Mouse (Mus musculus) heart, postnatal 14 days (tissue): ENCODE data around the gene Fbxl13. TPM values are rescaled to one million over a fixed set of nuclear protein-coding genes. Genes with fewer than 3 reads are reported as not detected.
"Not testable (repeated sequence)": the region's sequence is repeated elsewhere in the genome, so short reads cannot be mapped to it uniquely, and the experiment has no call there.

ENCODE experiments used
- DNase-seq, 2 experiments: peaks; one replicate each; pipeline ENCODE4 v3.0.0; 2021 to 2022
- intact Hi-C: fragments of 180-260 bp; cut with DNase I; formaldehyde crosslinking; loops from one replicate; pipeline ENCODE4 v1.15.1; 2025
- total RNA-seq, 2 experiments: library from RNA; stranded (reverse); gene quantifications; 2 replicates each; pipeline ENCODE4 v1.2.3; 2021

Gene Fbxl13
- total RNA-seq, 2 experiments from 2014 or later, result 0.14 to 0.15 TPM

DNA sequence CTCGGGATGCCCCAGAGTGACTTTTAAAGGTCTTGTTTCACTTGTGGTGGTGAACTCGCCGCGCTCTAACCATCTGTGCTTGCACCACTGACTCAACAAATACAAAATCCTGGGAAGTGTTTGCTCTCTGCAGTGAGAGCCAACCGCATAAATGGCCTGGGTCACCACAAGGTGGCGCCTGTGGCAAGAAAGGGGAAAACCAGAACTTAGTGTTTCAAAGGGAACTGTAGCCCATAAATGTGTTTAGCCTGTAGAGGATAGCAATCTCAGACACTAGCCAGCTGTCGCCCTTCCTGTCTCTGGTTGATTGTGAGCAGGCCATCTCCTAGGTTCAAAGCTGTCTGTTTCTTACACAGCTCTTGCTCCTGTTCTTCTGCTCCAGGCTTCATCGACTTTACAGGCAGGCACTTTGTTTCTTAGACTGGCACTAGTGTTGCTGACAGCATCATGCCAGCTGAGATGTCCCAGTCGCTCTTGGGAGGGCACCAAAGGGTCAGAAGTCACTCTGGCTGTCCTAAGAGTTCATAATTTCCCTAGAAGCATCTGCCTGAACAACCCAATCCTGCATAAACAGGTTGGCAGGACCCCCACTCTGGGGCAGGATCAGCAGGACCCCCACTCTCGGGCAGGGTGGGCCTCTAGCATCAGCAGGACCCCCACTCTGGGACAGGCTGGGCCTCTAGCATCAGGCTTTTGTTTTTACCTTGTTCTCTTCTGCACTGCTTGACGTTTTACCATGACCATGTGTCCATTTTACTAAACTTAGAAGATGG, 13.4 kb upstream of the Fbxl13 start:
- intact Hi-C loops, result loop anchor here (1.0 to 5.0 kb wide), 2 partner anchors 38 to 77 kb away; no protein-coding TSS in a partner anchor
- peak; percentile 83 to 89 for DNase-seq

DNA sequence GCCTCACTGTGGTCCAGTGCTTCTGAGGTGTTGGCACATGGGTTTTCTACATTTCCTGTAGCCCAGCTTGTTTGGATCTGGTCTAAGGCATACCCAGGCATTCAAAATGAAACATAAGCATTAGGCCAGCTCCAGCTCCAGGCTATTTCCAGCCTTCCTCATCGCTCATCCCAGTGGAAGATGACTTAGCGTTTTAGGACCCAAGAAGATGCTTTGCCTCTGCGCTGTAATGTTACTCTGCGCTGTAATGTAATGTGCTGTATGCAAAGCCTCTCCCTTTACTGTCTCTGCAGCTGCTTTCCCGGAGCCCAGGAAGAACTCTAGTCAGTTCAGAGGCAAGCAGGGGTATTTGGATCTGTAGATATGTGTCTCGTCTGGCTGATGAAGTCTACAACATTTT, 12.6 kb upstream of the Fbxl13 start:
- intact Hi-C loops, result loop anchor here (1.0 to 5.0 kb wide), 2 partner anchors 39 to 78 kb away; no protein-coding TSS in a partner anchor
- DNase-seq, result no peak

DNA sequence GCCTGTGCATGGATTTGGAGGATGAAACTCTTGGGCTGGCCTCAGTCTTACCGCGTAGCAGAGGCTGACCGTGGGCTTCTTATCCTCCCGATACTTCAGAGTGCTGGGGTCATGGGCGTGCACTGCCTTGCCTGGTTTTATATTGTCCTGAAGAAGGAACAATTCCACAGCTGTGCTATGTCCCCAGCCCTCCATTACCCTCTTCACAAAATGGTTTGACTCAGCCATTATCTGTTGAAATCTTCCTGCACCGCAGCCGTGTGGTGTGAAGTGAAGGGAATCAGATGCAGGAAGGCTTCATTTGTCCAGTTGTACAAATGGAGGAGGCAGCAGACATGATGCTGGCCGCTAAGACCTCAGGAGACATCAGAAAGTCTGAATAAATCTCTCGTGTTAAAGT, 11.5 kb upstream of the Fbxl13 start:
- DNase-seq, result no peak
- intact Hi-C loops, result loop anchor here (5.0 kb wide), 1 partner anchor 40 kb away; no protein-coding TSS in a partner anchor

DNA sequence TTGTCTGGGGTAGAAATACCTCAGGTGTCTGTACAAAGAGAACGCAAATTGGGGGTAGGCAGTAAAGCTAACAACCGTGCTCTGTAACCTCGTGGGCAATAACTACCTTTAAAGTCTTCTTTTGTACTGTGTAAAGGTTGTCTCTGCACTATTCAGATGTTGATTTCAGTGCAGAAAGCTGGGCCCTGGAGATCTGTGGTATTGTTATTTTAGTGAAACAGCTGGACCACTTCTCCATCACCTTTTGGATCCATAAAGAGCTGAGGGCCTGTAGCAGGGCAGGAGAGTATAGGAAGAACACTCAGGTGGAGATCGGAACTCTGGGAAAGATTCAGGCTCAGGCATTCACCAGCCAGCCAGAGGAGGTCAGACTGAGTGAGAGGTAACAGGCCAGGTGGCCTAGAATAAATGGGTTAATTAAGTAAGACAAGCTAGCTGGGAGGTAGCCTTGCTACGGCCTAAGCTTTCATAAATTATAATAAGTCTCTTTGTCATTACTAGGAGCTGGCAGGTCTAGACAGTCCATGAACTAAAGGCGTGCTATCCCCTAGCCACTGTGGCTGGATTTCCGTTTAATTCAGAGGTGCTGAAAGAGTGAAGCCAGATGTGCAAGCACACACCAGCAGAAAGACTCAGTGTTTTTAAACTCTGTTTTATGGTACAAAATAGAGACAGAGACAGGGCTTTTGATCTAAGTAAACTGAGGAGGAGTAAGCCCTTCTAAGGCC, 6.6 kb upstream of the Fbxl13 start:
- intact Hi-C loops, result no loop called here
- DNase-seq, result no peak

DNA sequence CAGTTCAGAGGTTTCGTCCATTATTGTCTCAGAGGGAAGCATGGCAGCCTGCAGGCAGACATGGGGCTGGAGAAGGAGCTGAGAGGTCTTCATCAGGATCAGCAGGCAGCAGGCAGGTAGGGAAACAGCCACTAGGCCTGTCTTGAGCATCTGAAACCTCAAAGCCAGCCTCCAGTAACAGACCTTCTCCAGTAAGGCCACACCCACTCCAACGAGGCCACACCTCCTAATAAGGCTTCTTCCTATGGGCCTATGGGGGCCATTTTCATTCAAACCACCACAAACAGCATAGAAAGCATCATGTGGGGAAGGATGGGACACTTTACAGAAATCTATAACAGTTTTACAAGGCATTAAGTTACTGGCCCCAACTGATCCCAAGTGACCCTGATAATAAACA, 5.3 kb upstream of the Fbxl13 start:
- intact Hi-C loops, result no loop called here
- no peak for DNase-seq

DNA sequence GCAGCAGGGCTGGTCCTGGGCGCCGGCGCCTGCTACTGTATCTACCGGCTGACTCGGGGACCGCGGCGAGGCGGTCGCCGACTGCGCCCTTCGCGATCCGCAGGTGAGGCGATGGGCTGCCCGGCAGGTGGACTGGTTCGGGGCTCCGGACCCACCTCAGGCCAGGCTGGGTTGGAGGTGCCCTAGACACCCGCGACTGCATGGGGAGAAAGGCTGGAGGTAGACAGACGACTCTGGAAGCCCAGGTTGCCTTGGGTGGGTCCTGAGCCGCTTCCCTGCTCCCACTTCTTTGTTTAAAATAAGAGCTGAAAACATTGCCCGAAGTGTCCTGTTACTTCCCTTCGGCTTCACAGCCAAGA, 678 bp upstream of the Fbxl13 start:
- intact Hi-C loops, result no loop called here
- DNase-seq, result no peak

DNA sequence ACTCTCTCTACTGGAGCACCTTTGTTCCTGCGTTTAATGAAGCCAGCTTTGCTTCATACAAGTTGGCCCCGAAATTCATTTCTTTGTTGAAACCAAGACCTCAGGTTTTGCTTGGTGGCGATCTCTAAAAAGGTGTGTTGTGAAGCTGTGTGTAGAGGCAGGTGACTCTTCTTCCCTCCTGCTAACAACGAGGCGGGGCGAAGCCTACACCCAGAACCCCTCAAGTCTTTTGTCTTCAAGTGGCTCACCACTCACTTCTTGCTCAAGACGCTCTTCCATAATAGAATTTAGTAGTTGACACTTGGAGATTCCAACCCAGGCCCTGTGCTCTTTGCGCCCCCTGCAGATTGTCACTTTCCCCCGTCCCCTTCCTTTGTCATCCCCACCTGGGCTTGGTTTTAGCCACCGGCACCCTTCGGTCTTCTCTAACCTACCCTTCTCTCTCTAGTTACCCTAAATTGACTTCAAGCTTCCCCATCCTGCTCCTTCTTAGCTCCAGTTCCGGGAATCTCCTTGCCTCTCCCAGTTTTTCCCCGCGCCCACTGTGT, 469 bp downstream of the Fbxl13 start:
- intact Hi-C loops, result loop anchor here (5.0 kb wide), 1 partner anchor 213 kb away; no protein-coding TSS in a partner anchor
- DNase-seq, result peak in 1 of 2 experiments; percentile 16

DNA sequence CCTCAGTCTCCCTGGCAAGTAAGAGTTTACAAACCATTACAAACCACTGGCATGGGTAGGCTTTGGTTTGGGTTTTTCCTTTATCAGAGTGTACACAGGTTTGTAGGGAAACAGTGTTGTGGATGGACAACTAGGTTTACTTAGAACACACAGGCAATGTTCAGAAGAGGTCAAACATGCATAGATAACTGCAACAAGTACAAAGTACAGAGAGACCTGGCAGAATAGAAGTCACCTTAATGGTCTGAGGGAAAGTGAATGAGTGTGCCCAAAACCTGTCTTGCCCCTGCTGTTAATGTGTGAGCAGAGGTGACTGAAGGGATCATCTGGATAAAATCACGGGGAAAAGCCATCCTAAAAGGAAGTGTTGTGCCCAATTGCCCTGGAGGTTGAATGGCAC, 1.8 kb downstream of the Fbxl13 start:
- intact Hi-C loops, result loop anchor here (5.0 kb wide), 1 partner anchor 211 kb away; no protein-coding TSS in a partner anchor
- DNase-seq, result no peak

DNA sequence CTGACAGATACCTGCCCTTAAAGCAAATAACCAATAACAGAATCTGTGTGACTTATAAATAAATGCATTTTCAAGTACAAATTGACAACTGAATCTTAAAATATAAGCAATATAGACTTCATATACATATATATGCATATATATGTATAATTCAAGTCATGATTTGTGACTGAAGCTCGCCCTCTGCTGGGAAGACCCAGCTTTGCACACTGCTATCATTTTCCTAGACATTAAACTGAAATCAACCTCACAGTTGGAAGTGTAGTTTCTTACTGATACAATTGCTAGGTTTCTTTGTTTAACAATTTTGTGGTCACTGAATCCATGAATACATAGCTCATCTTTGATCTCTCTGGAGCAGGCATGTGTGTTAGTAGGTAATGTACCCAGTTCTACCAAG, 4.5 kb downstream of the Fbxl13 start:
- intact Hi-C loops, result loop anchor here (2.0 to 5.0 kb wide), 2 partner anchors 209 to 376 kb away; no protein-coding TSS in a partner anchor
- DNase-seq, result peak; percentile 28 to 42

DNA sequence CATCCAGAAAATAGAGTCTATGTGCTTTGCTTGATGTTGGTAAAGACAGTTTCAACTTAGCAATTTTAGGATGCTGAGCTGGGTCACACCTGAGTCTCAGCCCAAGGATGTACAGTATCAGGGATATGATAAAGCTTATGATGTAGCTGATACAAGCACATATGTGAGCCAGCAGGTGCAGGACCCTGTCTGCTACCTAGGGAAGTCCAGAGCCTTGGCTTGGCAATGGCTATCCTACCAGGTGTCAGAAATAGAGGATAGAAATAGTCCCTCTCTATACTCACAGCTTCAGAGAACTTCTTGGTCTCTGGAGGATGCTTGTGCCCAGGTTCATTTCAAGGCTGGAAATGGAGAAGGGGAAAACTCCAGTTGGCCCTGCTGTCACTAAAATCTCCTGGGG, 19.5 kb downstream of the Fbxl13 start:
- intact Hi-C loops, result no loop called here
- DNase-seq, result no peak

DNA sequence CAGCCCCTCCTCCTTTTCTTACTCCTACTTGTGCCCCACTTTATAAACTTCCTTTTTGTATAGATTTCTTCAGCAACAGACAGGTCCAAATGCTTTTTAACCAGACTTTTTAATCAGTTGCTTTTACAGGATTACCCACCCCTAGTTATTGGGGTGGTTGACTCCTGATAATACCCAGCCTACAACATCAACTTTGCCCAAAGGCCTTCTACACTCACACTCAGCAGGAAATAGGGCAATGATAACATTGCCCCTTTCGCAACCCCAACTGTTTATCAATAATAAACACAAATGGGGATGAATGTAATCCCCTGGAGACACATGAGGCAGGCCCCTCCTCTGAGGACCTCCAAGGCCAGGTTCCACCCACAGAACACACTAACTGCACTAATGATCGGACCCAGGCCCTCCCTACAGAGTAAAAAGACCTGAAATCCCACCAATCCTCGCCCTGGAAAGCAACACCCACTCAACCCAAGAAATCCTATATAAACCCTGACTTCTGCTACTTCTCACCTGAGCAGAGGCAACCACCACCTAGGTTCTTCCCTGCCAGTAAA, 28.9 kb downstream of the Fbxl13 start:
- intact Hi-C loops, result no loop called here
- no peak for DNase-seq

DNA sequence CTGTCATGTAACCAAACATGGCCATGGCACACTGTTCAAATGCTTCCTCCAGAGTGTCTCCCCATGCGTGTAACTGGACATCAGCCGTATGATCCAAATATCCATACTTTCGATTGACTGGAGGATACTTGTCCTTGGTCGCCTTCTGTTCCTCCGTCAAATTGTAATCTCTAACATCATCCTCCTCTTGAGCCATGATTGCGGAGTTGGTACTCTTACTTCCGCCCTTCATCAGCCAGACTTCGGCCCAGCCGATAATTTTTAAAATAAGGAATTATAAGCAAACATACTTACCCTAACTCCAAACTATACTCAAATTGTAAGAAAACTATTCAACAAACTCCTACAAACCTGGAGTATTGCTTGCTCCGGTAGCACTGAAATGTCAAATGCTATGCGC, 31.1 kb downstream of the Fbxl13 start:
- not testable (repeated sequence) for DNase-seq

DNA sequence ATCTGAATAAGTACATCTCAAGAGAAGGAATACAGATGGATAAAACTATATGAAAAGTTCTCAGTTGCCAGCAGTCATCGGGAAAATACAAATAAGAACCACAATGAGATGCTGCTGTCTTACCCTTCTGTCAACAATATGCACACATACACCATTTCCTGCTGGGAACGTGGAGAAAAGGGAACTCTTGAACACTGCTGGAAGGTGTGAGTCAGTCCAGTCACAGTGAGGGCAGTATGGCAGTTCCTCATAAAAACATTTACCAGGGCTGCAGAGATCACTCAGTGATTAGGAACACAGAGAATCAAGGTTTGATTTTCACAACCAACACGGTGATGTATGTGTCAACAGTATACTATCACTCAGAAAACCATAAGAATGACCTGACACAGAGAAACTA, 34.4 kb downstream of the Fbxl13 start:
- DNase-seq, result no peak
- intact Hi-C loops, result no loop called here

More for the DNA sequence above, 31.1 kb downstream of the Fbxl13 start:
- intact Hi-C loops, result not testable (repeated sequence)

DNA sequence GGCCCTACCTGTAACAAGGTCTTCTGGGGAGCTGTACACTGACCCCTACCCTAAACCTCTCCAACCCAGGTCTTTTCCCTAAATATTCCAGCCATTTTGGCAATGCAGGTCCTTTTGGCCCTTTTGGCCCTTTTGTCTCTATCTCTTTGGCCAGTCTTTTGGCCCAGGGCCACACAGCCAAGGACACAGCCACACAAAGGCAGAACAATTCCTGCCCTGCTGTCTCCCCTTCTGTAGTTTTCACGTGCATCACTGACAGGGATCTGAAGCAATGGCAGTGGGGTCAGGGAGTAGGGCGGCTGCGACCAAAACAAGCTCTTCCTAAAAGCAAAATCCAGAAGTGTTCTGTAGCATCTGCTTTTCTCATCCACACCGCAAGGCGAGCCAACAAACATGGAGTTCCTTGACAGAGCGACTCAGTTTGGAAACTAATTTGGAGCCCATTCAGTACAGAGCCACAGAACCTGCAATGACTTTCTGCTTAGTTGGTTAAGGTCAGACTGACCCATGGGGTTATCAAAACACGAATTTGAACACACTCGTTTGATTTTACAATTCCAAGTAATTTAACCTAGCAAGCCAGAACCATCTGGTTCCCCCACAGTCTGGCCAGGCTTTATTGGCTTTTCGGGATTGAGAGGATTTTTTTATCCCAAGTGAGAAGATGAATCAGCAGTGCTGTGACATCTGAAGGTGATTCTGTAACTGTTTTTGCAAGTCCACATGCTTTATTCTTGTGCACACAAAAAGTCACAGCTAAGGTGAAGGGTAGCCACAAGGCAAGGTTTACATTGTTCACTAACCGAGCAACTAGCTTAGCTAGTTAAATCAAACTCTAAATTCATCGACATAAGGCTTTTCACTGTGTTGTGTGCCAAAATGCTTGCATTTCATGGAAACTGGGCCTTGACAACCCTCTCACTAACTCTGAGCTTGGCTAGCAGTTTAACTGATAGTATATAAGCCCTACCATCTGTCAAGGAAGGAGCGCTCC, 36.8 kb downstream of the Fbxl13 start:
- intact Hi-C loops, result no loop called here
- DNase-seq, result no peak

DNA sequence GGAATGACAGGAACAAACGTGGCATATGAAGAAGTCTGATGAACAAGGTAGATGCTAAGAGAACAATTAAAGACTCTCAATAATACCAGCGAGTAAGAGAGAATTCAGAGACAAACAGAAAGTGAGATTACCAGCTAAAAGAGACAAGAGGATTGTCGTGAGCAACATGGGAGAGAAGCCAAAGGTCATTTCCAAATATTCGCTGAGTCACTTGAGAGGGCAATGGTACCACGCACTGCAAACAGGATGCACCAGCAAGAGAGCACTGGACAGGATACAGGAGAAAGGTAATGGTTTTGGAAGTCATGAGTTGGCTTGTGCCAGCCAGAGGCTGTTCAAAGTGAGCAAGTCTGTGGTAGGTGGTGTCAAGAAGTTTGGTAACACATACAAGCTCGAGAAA, 39.5 kb downstream of the Fbxl13 start:
- intact Hi-C loops, result no loop called here
- DNase-seq, result no peak

DNA sequence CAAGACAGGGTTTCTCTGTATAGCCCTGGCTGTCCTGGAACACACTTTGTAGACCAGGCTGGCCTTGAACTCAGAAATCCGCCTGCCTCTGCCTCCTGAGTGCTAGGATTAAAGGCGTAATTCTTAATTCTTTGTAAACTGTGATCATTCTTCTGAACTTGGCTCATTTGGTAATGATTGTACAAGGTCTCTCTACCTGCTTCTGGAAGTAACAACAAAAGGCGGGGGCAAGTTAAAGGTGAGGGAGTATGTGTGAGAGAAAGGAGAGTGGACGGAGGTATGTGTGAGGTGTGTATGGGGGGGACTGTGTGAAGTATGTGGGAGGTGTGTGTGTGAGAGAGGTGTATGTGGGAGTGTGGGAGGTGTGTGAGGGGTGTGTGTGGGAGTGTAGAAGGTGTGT, 45.5 kb downstream of the Fbxl13 start:
- DNase-seq, result no peak
- intact Hi-C loops, result no loop called here

DNA sequence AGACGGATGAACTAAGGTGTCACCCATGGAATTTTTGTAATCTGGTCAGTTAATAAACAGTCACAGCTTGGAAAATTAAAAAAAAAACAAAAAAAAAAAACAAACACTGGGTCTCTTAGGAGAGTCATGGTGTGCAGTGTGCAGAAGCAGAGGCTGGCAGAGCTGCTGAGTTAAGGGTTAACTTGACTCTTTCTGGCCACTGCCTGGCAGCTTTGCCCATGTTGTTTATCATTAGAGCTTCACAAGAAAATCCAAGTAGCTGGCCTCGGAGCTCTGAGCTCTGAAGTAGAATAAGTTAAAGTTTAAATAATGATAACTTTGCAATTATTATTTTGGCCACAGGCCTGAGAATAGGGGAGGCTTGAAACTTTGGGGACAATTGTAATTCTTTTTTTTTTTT, 45.9 kb downstream of the Fbxl13 start:
- DNase-seq, intact Hi-C loops: not testable (repeated sequence)

DNA sequence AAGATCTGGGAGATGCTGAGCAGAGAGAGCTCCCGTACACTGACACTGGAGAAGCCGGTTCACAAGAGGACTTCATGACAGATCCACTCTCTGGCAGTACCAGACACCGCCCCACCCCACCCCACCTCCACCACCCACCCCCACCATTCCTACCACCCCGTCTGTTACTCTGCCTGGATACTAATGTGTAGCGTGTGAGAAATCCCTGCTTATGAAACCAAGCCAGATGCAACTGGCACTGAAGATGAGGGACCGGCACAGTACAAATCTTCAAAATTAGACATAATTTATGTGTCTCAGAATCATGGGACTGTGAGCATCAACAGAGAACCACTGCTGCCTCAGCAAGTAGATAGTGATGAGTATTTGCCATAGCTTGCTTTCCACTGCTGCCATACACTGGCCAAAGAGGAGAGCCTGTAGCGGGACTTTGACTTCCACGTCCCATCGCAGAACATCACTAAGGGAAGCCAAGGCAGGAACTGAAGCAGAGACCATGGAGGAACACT, 52.2 kb downstream of the Fbxl13 start:
- DNase-seq, result no peak
- intact Hi-C loops, result no loop called here

DNA sequence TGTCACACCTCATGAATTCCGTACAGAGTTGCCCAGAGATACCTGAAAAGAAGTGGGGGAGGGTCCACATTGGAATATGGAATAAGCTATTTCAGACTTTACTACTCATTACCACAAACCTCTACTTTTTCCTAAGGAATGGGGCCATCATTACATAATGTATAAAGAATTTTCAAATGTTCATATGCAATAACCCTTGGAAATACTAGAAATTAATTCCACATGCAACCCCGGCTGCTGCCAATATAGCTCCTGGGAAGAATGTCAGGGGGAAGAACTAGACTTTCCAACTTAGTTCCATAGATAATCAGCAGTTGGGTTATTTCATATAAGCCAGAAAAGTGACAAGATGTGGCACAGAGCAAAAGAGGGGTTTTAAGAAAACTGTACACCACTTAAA, 53.3 kb downstream of the Fbxl13 start:
- intact Hi-C loops, result no loop called here
- no peak for DNase-seq

DNA sequence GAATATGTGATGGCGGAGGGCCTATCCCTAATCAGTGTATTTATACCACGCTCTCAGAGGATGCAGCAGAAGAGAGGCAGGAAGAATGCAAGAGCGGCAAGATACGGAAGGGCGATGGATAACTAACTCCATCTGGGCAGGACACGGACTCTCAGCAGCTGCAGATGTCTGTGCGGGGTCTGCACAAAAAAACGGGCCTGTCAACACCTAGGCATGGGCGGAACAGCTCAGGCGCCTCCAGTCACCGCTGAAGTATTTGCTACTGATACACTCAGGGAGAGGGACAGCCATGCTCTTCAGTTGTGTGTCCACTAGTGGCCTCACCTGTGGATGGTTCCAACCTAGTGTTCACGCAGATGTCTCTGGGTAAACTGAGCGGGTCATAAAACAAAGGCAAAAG, 57.2 kb downstream of the Fbxl13 start:
- no peak for DNase-seq

More for the DNA sequence above, 57.2 kb downstream of the Fbxl13 start:
- intact Hi-C loops, result no loop called here
